Mouse (Mus musculus) CH12.LX (cell line): ENCODE results near the gene Grb10. TPM values are rescaled to one million over a fixed set of nuclear protein-coding genes. Genes with fewer than 3 reads are reported as not detected.

ENCODE experiments used
- DNase-seq: peaks from one replicate; pipeline ENCODE4 v3.0.0-alpha.2; 2013; ENCODE audit errors: extremely low read depth
- H3K27ac ChIP-seq: 2 replicates; pipeline ENCODE4 v1.5.1; 2012; ENCODE audit warnings: low read depth, mild to moderate bottlenecking, control low read depth, moderate library complexity; ENCODE audit not compliant: insufficient read depth
- H3K27me3 ChIP-seq: replicated peaks from 2 replicates; pipeline ENCODE3; 2012; ENCODE audit warnings: inconsistent platforms
- H3K36me3 ChIP-seq, 2 experiments: replicated peaks in 1 of 2; 2 replicates each; pipeline versions ENCODE3 to v1.6.1; 2012; ENCODE audit warnings: inconsistent platforms in 1 of 2, low read length in 1 of 2, mild to moderate bottlenecking in 1 of 2, mixed read lengths in 1 of 2, moderate library complexity in 1 of 2; ENCODE audit not compliant: control insufficient read depth in 1 of 2, insufficient read depth in 1 of 2
- H3K4me1 ChIP-seq, 2 experiments: 2 replicates each; pipeline ENCODE4 v1.6.1; 2012; ENCODE audit warnings: inconsistent platforms in 1 of 2, moderate library complexity in 1 of 2; ENCODE audit not compliant: insufficient read depth in 2 of 2, control insufficient read depth in 1 of 2
- H3K4me2 ChIP-seq: 2 replicates; pipeline ENCODE4 v1.6.1; 2012; ENCODE audit warnings: low read depth, mild to moderate bottlenecking, control low read depth; ENCODE audit not compliant: poor library complexity, insufficient read depth, severe bottlenecking
- H3K4me3 ChIP-seq, 3 experiments: fragments of 150-350 bp in 1 of 3; sonication (generic) in 1 of 3; replicated peaks in 1 of 3; 2 replicates each; pipeline versions ENCODE3 to v1.5.1; 2011 to 2012; ENCODE audit warnings: low read depth in 2 of 3, low read length in 2 of 3, mild to moderate bottlenecking in 2 of 3, moderate library complexity in 2 of 3, control low read depth in 1 of 3, improper control_type of control experiment in 1 of 3, inconsistent platforms in 1 of 3, mixed read lengths in 1 of 3; ENCODE audit not compliant: poor library complexity in 1 of 3
- H3K79me2 ChIP-seq: replicated peaks from 2 replicates; pipeline ENCODE4 v1.6.1; 2012; ENCODE audit warnings: mild to moderate bottlenecking, moderate library complexity; ENCODE audit not compliant: control insufficient read depth, poor library complexity, insufficient read depth, severe bottlenecking; ENCODE audit errors: extremely low read depth
- H3K9ac ChIP-seq: 2 replicates; pipeline ENCODE4 v1.6.1; 2012; ENCODE audit warnings: low read depth, mild to moderate bottlenecking, control low read depth, moderate library complexity; ENCODE audit not compliant: insufficient read depth
- H3K9me3 ChIP-seq: replicated peaks from 2 replicates; pipeline ENCODE3; 2012; ENCODE audit warnings: low read length, inconsistent platforms, mixed read lengths
- BHLHE40 ChIP-seq: IDR thresholded peaks from 2 replicates; pipeline ENCODE4 v1.6.1; 2011; ENCODE audit warnings: mild to moderate bottlenecking, low read depth, low read length, improper control_type of control experiment
- CHD1 ChIP-seq: IDR thresholded peaks from 2 replicates; pipeline ENCODE4 v1.6.1; 2012; ENCODE audit warnings: low read depth, low read length, improper control_type of control experiment, inconsistent platforms
- CHD2 ChIP-seq: IDR thresholded peaks from 2 replicates; pipeline ENCODE4 v1.6.1; 2011; ENCODE audit warnings: low read length, improper control_type of control experiment
- E2F4 ChIP-seq: IDR thresholded peaks from 2 replicates; pipeline ENCODE4 v1.6.1; 2011; ENCODE audit warnings: low read depth, low read length, improper control_type of control experiment; ENCODE audit not compliant: insufficient replicate concordance
- ELF1 ChIP-seq: IDR thresholded peaks from 2 replicates; pipeline ENCODE4 v1.6.1; 2014; ENCODE audit warnings: low read depth, mild to moderate bottlenecking, inconsistent platforms, low read length, improper control_type of control experiment
- EP300 ChIP-seq: IDR thresholded peaks from 2 replicates; pipeline ENCODE4 v1.6.1; 2011; ENCODE audit warnings: low read length, improper control_type of control experiment
- ETS1 ChIP-seq: conservative IDR thresholded peaks from 2 replicates; pipeline ENCODE4 v1.6.1; 2012; ENCODE audit warnings: low read depth, mild to moderate bottlenecking, inconsistent platforms, low read length, improper control_type of control experiment, moderate library complexity
- HCFC1 ChIP-seq: IDR thresholded peaks from 2 replicates; pipeline ENCODE4 v1.6.1; 2012; ENCODE audit warnings: low read depth, mild to moderate bottlenecking, inconsistent platforms, low read length, improper control_type of control experiment
- IRF4 ChIP-seq: IDR thresholded peaks from 2 replicates; pipeline ENCODE4 v1.6.1; 2014; ENCODE audit warnings: low read depth, mild to moderate bottlenecking, inconsistent platforms, low read length, improper control_type of control experiment
- JUND ChIP-seq: conservative IDR thresholded peaks from 2 replicates; pipeline ENCODE4 v1.6.1; 2011; ENCODE audit warnings: low read depth, low read length, improper control_type of control experiment
- KAT2A ChIP-seq: IDR thresholded peaks from 2 replicates; pipeline ENCODE4 v1.6.1; 2012; ENCODE audit warnings: low read length, improper control_type of control experiment, inconsistent platforms; ENCODE audit not compliant: insufficient replicate concordance
- MAX ChIP-seq: IDR thresholded peaks from 2 replicates; pipeline ENCODE4 v1.6.1; 2011; ENCODE audit warnings: low read length, improper control_type of control experiment
- MAZ ChIP-seq: IDR thresholded peaks from 2 replicates; pipeline ENCODE4 v1.6.1; 2012; ENCODE audit warnings: low read depth, mild to moderate bottlenecking, inconsistent platforms, low read length, improper control_type of control experiment, moderate library complexity
- MEF2A ChIP-seq: IDR thresholded peaks from 2 replicates; pipeline ENCODE4 v1.6.1; 2014; ENCODE audit warnings: low read depth, mild to moderate bottlenecking, inconsistent platforms, low read length, improper control_type of control experiment, borderline replicate concordance
- MXI1 ChIP-seq: IDR thresholded peaks from 2 replicates; pipeline ENCODE4 v1.6.1; 2011; ENCODE audit warnings: mild to moderate bottlenecking, low read depth, low read length, improper control_type of control experiment
- MYC ChIP-seq: IDR thresholded peaks from 2 replicates; pipeline ENCODE4 v1.6.1; 2011; ENCODE audit warnings: low read depth, mild to moderate bottlenecking, improper control_type of control experiment, low read length
- NELFE ChIP-seq: IDR thresholded peaks from 2 replicates; pipeline ENCODE4 v1.6.1; 2011; ENCODE audit warnings: low read depth, low read length, improper control_type of control experiment
- NRF1 ChIP-seq: IDR thresholded peaks from 2 replicates; pipeline ENCODE4 v1.6.1; 2014; ENCODE audit warnings: low read depth, mild to moderate bottlenecking, inconsistent platforms, low read length, improper control_type of control experiment, moderate library complexity
- POLR2A ChIP-seq: IDR thresholded peaks from 2 replicates; pipeline ENCODE4 v1.6.1; 2011; ENCODE audit warnings: low read depth, mild to moderate bottlenecking, improper control_type of control experiment, low read length
- POLR2AphosphoS2 ChIP-seq: IDR thresholded peaks from 2 replicates; pipeline ENCODE4 v1.6.1; 2011; ENCODE audit warnings: low read depth, low read length, improper control_type of control experiment
- SIN3A ChIP-seq: IDR thresholded peaks from 2 replicates; pipeline ENCODE4 v1.6.1; 2012; ENCODE audit warnings: low read length, improper control_type of control experiment, inconsistent platforms
- SMC3 ChIP-seq: IDR thresholded peaks from 2 replicates; pipeline ENCODE4 v1.6.1; 2011; ENCODE audit warnings: low read depth, low read length, improper control_type of control experiment
- TBP ChIP-seq: conservative IDR thresholded peaks from 2 replicates; pipeline ENCODE4 v1.6.1; 2011; ENCODE audit warnings: low read depth, low read length, improper control_type of control experiment
- TCF12 ChIP-seq: IDR thresholded peaks from 2 replicates; pipeline ENCODE4 v1.6.1; 2014; ENCODE audit warnings: low read depth, mild to moderate bottlenecking, inconsistent platforms, low read length, improper control_type of control experiment
- USF1 ChIP-seq: IDR thresholded peaks from 2 replicates; pipeline ENCODE4 v1.6.1; 2014; ENCODE audit warnings: low read depth, mild to moderate bottlenecking, inconsistent platforms, low read length, improper control_type of control experiment
- ZMIZ1 ChIP-seq: IDR thresholded peaks from 2 replicates; pipeline ENCODE4 v1.6.1; 2012; ENCODE audit warnings: low read depth, mild to moderate bottlenecking, inconsistent platforms, low read length, improper control_type of control experiment
- ZNF384 ChIP-seq: IDR thresholded peaks from 2 replicates; pipeline ENCODE4 v1.6.1; 2012; ENCODE audit warnings: low read depth, low read length, improper control_type of control experiment, inconsistent platforms
- dilution Hi-C: fragments of 300-500 bp; cut with MboI; formaldehyde crosslinking; loops from 2 replicates; pipeline ENCODE4 v1.14.3; 2020; ENCODE audit warnings: low sequenced_read_pairs; ENCODE audit not compliant: extremely low pct_unique_long_range_greater_than_20kb, extremely low pct_ligation_motif_present
- in situ Hi-C: fragments of 300-500 bp; cut with MboI; formaldehyde crosslinking; loops from 3 replicates; pipeline ENCODE4 v1.14.3; 2019; ENCODE audit warnings: low sequenced_read_pairs, low pct_ligation_motif_present, low pct_unique_long_range_greater_than_20kb, mixed read lengths
- polyA plus RNA-seq: library from polyadenylated mRNA; unstranded; fragments of >175 nt; gene quantifications from 2 replicates; pipeline ENCODE4 v1.2.1, GENCODE M21; 2012; ENCODE audit warnings: low read depth; ENCODE audit not compliant: insufficient read length
- total RNA-seq, 2 experiments: library from RNA; depleted of rRNA; stranded (reverse); fragments of 300-350 nt in 1 of 2; fragments of >200 nt in 1 of 2; gene quantifications; 2 replicates each; pipeline ENCODE4 v1.2.3; 2012 to 2014

Grb10 gene
- total and polyA plus RNA-seq, 3 experiments, result 38.4 to 189 (median 137) TPM

GRCm38 (mm10) chr11:11944082-11944349 lies 94.5 kb downstream of the Grb10 start (continued):
- TF ChIP-seq SIN3A, result peak; percentile 38; the same call in 1 of the 2 replicates
- TF ChIP-seq ELF1, result no peak
- TF ChIP-seq ETS1, result peak; percentile 32
- TF ChIP-seq POLR2AphosphoS2, result no peak
- TF ChIP-seq NRF1, result no peak
- TF ChIP-seq SMC3, result no peak
- TF ChIP-seq E2F4, result 0 out of 2 replicates have a peak, but pooled peaks have one; percentile 52
- no peak; the same call in 1 of the 2 replicates for TF ChIP-seq TCF12
- peak; percentile 52; the same call in 1 of the 2 replicates for TF ChIP-seq MXI1
- TF ChIP-seq NELFE, result no peak
- TF ChIP-seq TBP, result no peak
- TF ChIP-seq ZMIZ1, result no peak
- peak; percentile 9; the same call in 1 of the 2 replicates for TF ChIP-seq EP300

- peaks cover 45 to 96% of the 10 kb centered on the region in 2 experiments for H3K4me1 ChIP-seq
- TF ChIP-seq IRF4 (peak; percentile 47; the same call in 1 of the 2 replicates), SIN3A (peak; percentile 76; the same call in 1 of the 2 replicates), TBP (peak; percentile 65; the same call in 1 of the 2 replicates), E2F4 (no peak), CHD1 (peak; percentile 98), POLR2A (peak; percentile 21; the same call in 1 of the 2 replicates), HCFC1 (0 out of 2 replicates have a peak, but pooled peaks have one; percentile 21), USF1 (no peak), NRF1 (peak; percentile 84), ZNF384 (no peak), BHLHE40 (peak; percentile 27), MYC (peak; percentile 48; the same call in 1 of the 2 replicates), JUND (no peak), MEF2A (peak; percentile 31; the same call in 1 of the 2 replicates), MAX (peak; percentile 43; the same call in 1 of the 2 replicates), EP300 (peak; percentile 25; the same call in 1 of the 2 replicates), KAT2A (0 out of 2 replicates have a peak, but pooled peaks have one; percentile 27), ETS1 (no peak; the same call in 1 of the 2 replicates), CHD2 (peak; percentile 49; the same call in 1 of the 2 replicates), SMC3 (no peak), TCF12 (peak; percentile 39; the same call in 1 of the 2 replicates), MXI1 (peak; percentile 76), MAZ (0 out of 2 replicates have a peak, but pooled peaks have one; percentile 23), ZMIZ1 (peak; percentile 65; the same call in 1 of the 2 replicates)
- TF ChIP-seq, all 38 proteins: peak for 18
- Histone ChIP-seq H3K4me2 (peak overlapping the region; percentile 56), H3K9ac (peak overlapping the region; percentile 60), H3K27ac (peak overlapping the region; percentile 96), H3K4me3 (peak overlapping the region in 2 of 3 experiments; percentile 36 to 52), H3K9me3 (no peaks in the 10 kb centered on the region), H3K79me2 (peaks cover 3% of the 10 kb centered on the region), H3K27me3 (no peaks in the 10 kb centered on the region), H3K36me3 (peaks cover 15 to 68% of the 10 kb centered on the region in 2 experiments)
- in situ Hi-C loops (loop anchor here (10.0 kb wide), 1 partner anchor 399 kb away; no protein-coding TSS in a partner anchor), dilution Hi-C loops (no loop called here)
- no peak for DNase-seq
Measured at GRCm38 (mm10) chr11:11943240-11944081, 95.0 kb downstream of the Grb10 start.
